Mouse (Mus musculus): ENCODE measurements at regions not wholly inside any gene's neighbourhood (a gene's known extent, or its start where the extent isn't known, plus 50 kb on each side); places are given as distances from the start of the nearest gene placed in this dataset.
A peak's percentile ranks its signal among the peaks of the same experiment; 100 is the strongest.

DNA sequence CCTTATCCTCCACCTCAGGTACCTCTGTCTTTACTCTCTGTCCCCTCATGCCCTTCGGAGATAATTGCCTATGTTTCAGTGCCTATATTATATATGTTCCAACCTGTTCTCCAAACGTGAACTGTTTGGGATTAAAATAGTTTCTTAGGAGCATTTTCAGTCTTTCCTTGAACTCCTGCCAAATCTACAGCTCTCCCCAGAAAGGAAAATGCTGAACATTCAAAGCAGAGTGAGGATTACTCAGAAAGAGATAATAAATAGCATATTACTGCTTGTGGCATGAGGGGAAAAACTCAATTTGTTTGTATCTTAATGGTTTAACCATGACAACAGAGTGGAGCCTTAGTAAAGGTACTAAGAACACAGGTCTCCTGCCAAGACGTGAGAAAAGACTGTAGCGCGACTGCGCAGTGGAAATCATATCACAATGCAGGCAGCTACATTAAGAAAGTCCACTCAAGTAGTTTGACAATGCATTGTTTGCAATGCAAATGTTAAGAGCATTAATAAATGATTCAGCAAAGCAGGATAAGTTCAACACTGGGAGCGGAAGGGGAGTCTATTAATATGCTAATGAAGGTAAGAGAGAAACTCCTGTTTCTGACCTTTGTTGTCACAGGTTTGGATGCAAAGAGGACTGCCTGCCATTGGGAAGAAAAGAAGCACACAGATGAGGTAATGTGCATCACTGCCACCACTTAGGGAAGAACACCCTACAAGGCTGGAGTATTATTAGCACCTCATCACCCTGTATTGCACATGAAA is 406.8 kb upstream of the Adamts9 start:
- TF ChIP-seq CTCF (IDR thresholded peaks at IDR 0.05; ENCODE audit: low read depth) = no peak
- 65% methylated on average over 7 of the region's 7 CpGs for WGBS
- peak; percentile 49 for DNase-seq

DNA sequence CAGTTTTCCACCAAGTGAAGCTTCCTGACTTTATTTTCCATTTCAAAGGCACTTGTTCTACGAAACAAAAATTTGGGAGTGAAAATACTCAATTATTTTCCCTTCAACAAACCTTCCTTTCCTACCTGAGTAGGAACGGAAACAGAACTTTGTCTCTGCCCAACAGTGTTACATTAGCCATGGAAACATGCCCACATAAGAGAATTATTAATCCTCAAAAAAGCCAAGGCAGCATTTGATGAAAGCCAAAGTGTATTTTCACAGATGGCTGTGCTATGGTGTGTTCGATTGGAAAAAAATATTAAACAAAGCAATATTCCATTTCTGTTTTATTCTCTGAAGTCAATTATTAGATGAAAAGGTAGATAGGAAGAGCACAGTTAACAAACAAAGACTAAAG is 404.8 kb upstream of the Adamts9 start:
- no peak overlapping the region for H3K4me2 ChIP-seq
- DNase-seq = no peak
- no peaks in the 10 kb centered on the region for H3K4me1 ChIP-seq (ENCODE audit: insufficient read depth)
- ATAC-seq (ENCODE audit: insufficient read depth) = no peak
- WGBS = 85% methylated on average over 3 of the region's 3 CpGs
- no peaks in the 10 kb centered on the region for H3K9me3 ChIP-seq (ENCODE audit: low read depth, low read length)
- no peak overlapping the region for H3K9ac ChIP-seq
- H3K4me3 ChIP-seq (ENCODE audit: low read depth, low read length) = no peak overlapping the region
- no peak overlapping the region for H3K27ac ChIP-seq (ENCODE audit: low read depth)
- H3K36me3 ChIP-seq (ENCODE audit: insufficient read depth) = no peaks in the 10 kb centered on the region
- H3K27me3 ChIP-seq (ENCODE audit: insufficient read depth, low read length) = no peaks in the 10 kb centered on the region
- TF ChIP-seq CTCF (IDR thresholded peaks at IDR 0.05; ENCODE audit: low read depth) = no peak

More for the DNA sequence above, 406.8 kb upstream of the Adamts9 start:
- no peaks in the 10 kb centered on the region for H3K27me3 ChIP-seq (ENCODE audit: insufficient read depth, low read length)
- H3K4me1 ChIP-seq (ENCODE audit: insufficient read depth) = no peaks in the 10 kb centered on the region
- no peak overlapping the region for H3K9ac ChIP-seq
- ATAC-seq (ENCODE audit: insufficient read depth) = no peak
- H3K9me3 ChIP-seq (ENCODE audit: low read depth, low read length) = no peaks in the 10 kb centered on the region
- no peak overlapping the region for H3K27ac ChIP-seq (ENCODE audit: low read depth)
- no peaks in the 10 kb centered on the region for H3K36me3 ChIP-seq (ENCODE audit: insufficient read depth)
- H3K4me3 ChIP-seq (ENCODE audit: low read depth, low read length) = no peak overlapping the region
- H3K4me2 ChIP-seq = no peak overlapping the region

DNA sequence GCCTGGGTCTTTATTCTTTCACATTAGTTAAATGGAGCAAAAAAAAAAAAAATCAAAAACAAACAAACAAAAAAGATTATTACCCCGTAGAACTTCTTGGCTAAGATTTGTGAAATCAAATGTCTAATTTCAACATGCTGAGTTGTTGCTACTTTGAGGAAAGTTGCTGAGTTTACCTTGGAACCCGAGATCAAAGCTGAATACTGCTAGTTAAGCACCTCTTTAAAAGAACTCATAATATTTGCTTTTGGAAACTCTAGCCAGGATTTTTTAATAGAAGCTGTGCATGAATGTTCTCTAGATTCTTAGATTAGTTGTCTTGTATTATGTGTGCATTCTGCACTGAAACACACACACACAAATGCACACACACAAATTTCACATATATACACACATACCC is 385.4 kb upstream of the Adamts9 start:
- Histone ChIP-seq H3K9me3 (ENCODE audit: low read depth, low read length) (no peaks in the 10 kb centered on the region), H3K4me3 (ENCODE audit: low read depth, low read length) (no peak overlapping the region), H3K9ac (no peak overlapping the region), H3K27ac (ENCODE audit: low read depth) (no peak overlapping the region), H3K36me3 (ENCODE audit: insufficient read depth) (no peaks in the 10 kb centered on the region), H3K4me1 (ENCODE audit: insufficient read depth) (0 out of 2 replicates have a peak, but pooled peaks cover 3% of the 10 kb centered on the region), H3K27me3 (ENCODE audit: insufficient read depth, low read length) (no peaks in the 10 kb centered on the region), H3K4me2 (no peak overlapping the region)
- 46% methylated on average over 2 of the region's 2 CpGs for WGBS
- DNase-seq (peak; percentile 33), ATAC-seq (ENCODE audit: insufficient read depth) (no peak)
- TF ChIP-seq CTCF (IDR thresholded peaks at IDR 0.05; ENCODE audit: low read depth) = no peak

DNA sequence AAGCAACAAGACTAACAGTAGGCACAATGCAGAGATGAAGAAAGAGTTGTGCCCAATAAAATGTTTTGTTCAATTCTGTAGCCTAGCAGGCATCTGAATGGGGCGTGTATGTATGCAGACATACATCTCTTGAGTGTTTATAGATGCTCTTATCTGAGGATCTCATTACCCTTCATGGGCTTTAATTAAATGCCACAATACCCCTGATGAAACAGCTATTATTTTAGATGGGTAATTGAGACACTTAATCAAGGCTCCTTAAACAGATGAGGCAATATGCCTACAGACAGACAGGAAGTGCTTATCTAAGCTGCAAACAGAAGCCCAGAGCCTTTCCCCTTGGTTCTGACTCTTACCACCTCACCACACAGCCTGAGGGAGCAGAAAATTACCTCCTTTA is 384.6 kb upstream of the Adamts9 start:
- Histone ChIP-seq H3K9ac (no peak overlapping the region), H3K27ac (ENCODE audit: low read depth) (peak overlapping the region; percentile 37; the same call in 1 of the 2 replicates), H3K27me3 (ENCODE audit: insufficient read depth, low read length) (no peaks in the 10 kb centered on the region), H3K36me3 (ENCODE audit: insufficient read depth) (no peaks in the 10 kb centered on the region), H3K4me3 (ENCODE audit: low read depth, low read length) (no peak overlapping the region), H3K4me1 (ENCODE audit: insufficient read depth) (0 out of 2 replicates have a peak, but pooled peaks cover 3% of the 10 kb centered on the region), H3K4me2 (no peak overlapping the region), H3K9me3 (ENCODE audit: low read depth, low read length) (no peaks in the 10 kb centered on the region)
- TF ChIP-seq CTCF (IDR thresholded peaks at IDR 0.05; ENCODE audit: low read depth) = no peak
- ATAC-seq (ENCODE audit: insufficient read depth) (no peak), DNase-seq (no peak)
- WGBS = 59% methylated on average over 1 of the region's 1 CpGs

DNA sequence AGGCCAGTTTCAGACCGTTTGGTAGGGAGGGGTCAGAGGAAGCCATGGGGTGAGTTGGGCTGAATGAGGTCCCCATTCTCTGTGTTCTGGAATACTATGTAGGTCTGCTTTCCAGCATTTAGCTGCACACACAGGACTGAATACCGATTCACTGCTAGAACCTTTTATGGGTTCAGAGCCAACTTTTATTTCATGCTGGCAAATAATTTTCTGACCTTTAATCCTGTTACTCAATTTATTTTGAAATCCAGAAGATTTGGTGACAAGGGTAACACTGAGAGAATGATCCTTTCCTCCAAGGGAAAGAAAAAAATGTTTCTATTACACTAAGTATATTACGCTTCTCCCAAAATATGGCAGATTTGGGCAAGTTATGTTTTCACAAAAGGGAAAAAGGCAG is 380.6 kb upstream of the Adamts9 start:
- ATAC-seq (ENCODE audit: insufficient read depth) = no peak

DNA sequence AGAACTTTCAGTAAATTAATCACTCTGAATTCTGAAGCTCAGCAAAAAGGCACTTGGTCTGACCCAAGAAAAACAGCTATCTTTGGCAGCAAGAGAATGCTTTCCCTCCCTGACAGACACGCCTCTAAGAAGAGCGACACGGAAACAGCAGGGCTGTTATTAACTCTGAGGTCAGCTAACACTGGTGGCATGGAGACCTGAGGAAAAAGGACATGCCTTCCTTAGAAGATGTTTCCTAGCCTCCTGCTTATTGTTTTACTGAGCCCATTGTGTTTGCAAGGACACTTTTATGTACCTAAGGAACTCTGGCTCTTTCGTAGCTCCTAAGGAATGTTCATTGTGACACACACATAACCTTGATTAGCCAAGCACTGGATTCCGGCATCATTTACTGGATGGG is 371.3 kb upstream of the Adamts9 start:
- Histone ChIP-seq H3K4me2 (peak overlapping the region; percentile 19), H3K27me3 (ENCODE audit: insufficient read depth, low read length) (no peaks in the 10 kb centered on the region), H3K27ac (ENCODE audit: low read depth) (peak overlapping the region; percentile 37; the same call in 1 of the 2 replicates), H3K4me3 (ENCODE audit: low read depth, low read length) (no peak overlapping the region), H3K4me1 (ENCODE audit: insufficient read depth) (0 out of 2 replicates have a peak, but pooled peaks cover 6% of the 10 kb centered on the region), H3K9ac (no peak overlapping the region), H3K9me3 (ENCODE audit: low read depth, low read length) (no peaks in the 10 kb centered on the region), H3K36me3 (ENCODE audit: insufficient read depth) (no peaks in the 10 kb centered on the region)
- 36% methylated on average over 5 of the region's 5 CpGs for whole genome bisulfite sequencing
- TF ChIP-seq CTCF (IDR thresholded peaks at IDR 0.05; ENCODE audit: low read depth) = no peak
- DNase-seq = peak; percentile 53
- no peak for ATAC-seq (ENCODE audit: insufficient read depth)

More for the DNA sequence above, 380.6 kb upstream of the Adamts9 start:
- Histone ChIP-seq H3K27ac (ENCODE audit: low read depth) (no peak overlapping the region), H3K4me3 (ENCODE audit: low read depth, low read length) (no peak overlapping the region), H3K9ac (no peak overlapping the region), H3K27me3 (ENCODE audit: insufficient read depth, low read length) (no peaks in the 10 kb centered on the region), H3K4me1 (ENCODE audit: insufficient read depth) (0 out of 2 replicates have a peak, but pooled peaks cover 3% of the 10 kb centered on the region), H3K4me2 (no peak overlapping the region), H3K36me3 (ENCODE audit: insufficient read depth) (no peaks in the 10 kb centered on the region), H3K9me3 (ENCODE audit: low read depth, low read length) (no peaks in the 10 kb centered on the region)
- TF ChIP-seq CTCF (IDR thresholded peaks at IDR 0.05; ENCODE audit: low read depth) = no peak
- peak; percentile 41 for DNase-seq
- WGBS = 42% methylated on average over 3 of the region's 3 CpGs

- WGBS = 53% methylated on average over 2 of the region's 2 CpGs
Observed at GRCm38 (mm10) chr6:93305176-93305575, 361.9 kb upstream of the Adamts9 start.

More at GRCm38 (mm10) chr6:93305176-93305575, 361.9 kb upstream of the Adamts9 start:
- no peak for TF ChIP-seq CTCF (IDR thresholded peaks at IDR 0.05; ENCODE audit: low read depth)
- Histone ChIP-seq H3K27ac (ENCODE audit: low read depth) (no peak overlapping the region), H3K4me1 (ENCODE audit: insufficient read depth) (no peaks in the 10 kb centered on the region), H3K4me2 (no peak overlapping the region), H3K9me3 (ENCODE audit: low read depth, low read length) (no peaks in the 10 kb centered on the region), H3K36me3 (ENCODE audit: insufficient read depth) (no peaks in the 10 kb centered on the region), H3K9ac (no peak overlapping the region), H3K27me3 (ENCODE audit: insufficient read depth, low read length) (no peaks in the 10 kb centered on the region), H3K4me3 (ENCODE audit: low read depth, low read length) (no peak overlapping the region)
- no peak for DNase-seq
- ATAC-seq (ENCODE audit: insufficient read depth) = no peak

Data from lung, embryonic 14.5 days (tissue).